Mouse (Mus musculus) left cerebral cortex, postnatal 25 days (tissue): ENCODE measurements at regions not wholly inside any gene's neighbourhood (a gene's known extent, or its start where the extent isn't known, plus 50 kb on each side); places are given as distances from the start of the nearest gene placed in this dataset.

ENCODE experiments used
- DNase-seq, 2 experiments: peaks; one replicate each; pipeline ENCODE4 v3.0.0; 2022; ENCODE audit warnings: low spot score in 2 of 2, mixed read lengths in 1 of 2
- intact Hi-C: fragments of 180-260 bp; cut with DNase I; formaldehyde crosslinking; loops from one replicate; pipeline ENCODE4 v1.15.1; 2025

GRCm38 (mm10) chr9:15175866-15176265 is 63.0 kb upstream of the Vstm5 start:
- peak in 1 of 2 experiments; percentile 14 for DNase-seq
- intact Hi-C loops, result no loop called here

- no peak for DNase-seq
- intact Hi-C loops, result no loop called here
Observed at GRCm38 (mm10) chr9:15175412-15175811, 63.4 kb upstream of the Vstm5 start.

- intact Hi-C loops, result loop anchor here (5.0 kb wide), 1 partner anchor 399 kb away; the partner anchor contains the start of gene 1700012B09Rik
- no peak for DNase-seq
Observed at GRCm38 (mm10) chr9:15170911-15171310, 59.0 kb upstream of the Hephl1 start.

GRCm38 (mm10) chr9:15169714-15170113 is 57.8 kb upstream of the Hephl1 start:
- intact Hi-C loops, result loop anchor here (5.0 to 10.0 kb wide), 3 partner anchors 142 to 397 kb away; partner anchors contain the start of gene 1700012B09Rik
- DNase-seq, result peak; percentile 10 to 47

GRCm38 (mm10) chr9:15168961-15169360 is 57.1 kb upstream of the Hephl1 start:
- intact Hi-C loops, result loop anchor here (5.0 to 10.0 kb wide), 2 partner anchors 142 to 294 kb away; no protein-coding TSS in a partner anchor

GRCm38 (mm10) chr9:15166896-15167295 is 55.0 kb upstream of the Hephl1 start:
- DNase-seq, result no peak
- intact Hi-C loops, result loop anchor here (5.0 to 10.0 kb wide), 2 partner anchors 140 to 292 kb away; no protein-coding TSS in a partner anchor

More at GRCm38 (mm10) chr9:15168961-15169360, 57.1 kb upstream of the Hephl1 start:
- DNase-seq, result no peak

GRCm38 (mm10) chr9:15166476-15166875 is 54.6 kb upstream of the Hephl1 start:
- DNase-seq, result no peak
- intact Hi-C loops, result loop anchor here (5.0 to 10.0 kb wide), 2 partner anchors 139 to 292 kb away; no protein-coding TSS in a partner anchor
